ENCODE assay signal across 25 mouse cellular contexts in genomic region chr4:124015323-124015722, GRCm38 (mm10).
"Had no signal": no experiment of that assay in that cellular context is flagged by ENCODE, and none has a peak within 500 bp of the region (broad histone marks: within the 10 kb centered on the region; RNA-seq: fewer than 3 reads in every experiment).

No protein-coding gene starts in this region.

- H3K27ac ChIP-seq: kidney, postnatal 0 days; layer of hippocampus, adult 2 months; limb, embryonic 10.5 days; limb, embryonic 13.5 days; liver, embryonic 12.5 days; liver, embryonic 15.5 days; lung, embryonic 15.5 days; midbrain, embryonic 12.5 days; neural tube, embryonic 13.5 days; stomach, embryonic 15.5 days had no signal

- H3K27me3 ChIP-seq: limb, embryonic 13.5 days; liver, embryonic 12.5 days; liver, embryonic 15.5 days; lung, embryonic 15.5 days; midbrain, embryonic 12.5 days; stomach, embryonic 15.5 days had no signal

- H3K4me1 ChIP-seq: limb, embryonic 13.5 days; liver, embryonic 12.5 days; liver, embryonic 15.5 days; lung, embryonic 15.5 days; megakaryocyte, embryonic 14.5 days; neural tube, embryonic 13.5 days; stomach, embryonic 15.5 days had no signal

- ATAC-seq: intestine, postnatal 0 days; liver, embryonic 12.5 days had no signal

- H3K9ac ChIP-seq: limb, embryonic 13.5 days; liver, embryonic 12.5 days; liver, embryonic 15.5 days; lung, embryonic 15.5 days; midbrain, embryonic 12.5 days; neural tube, embryonic 13.5 days; stomach, embryonic 15.5 days had no signal

- H3K9me3 ChIP-seq: limb, embryonic 10.5 days; limb, embryonic 13.5 days; liver, embryonic 12.5 days; liver, embryonic 15.5 days; lung, embryonic 15.5 days; midbrain, embryonic 12.5 days; neural tube, embryonic 13.5 days; stomach, embryonic 15.5 days had no signal

- DNase-seq: kidney, adult 2 months; kidney, postnatal 25 days; layer of hippocampus, adult 9-11 months; liver; lung, adult 18-20 months; lung, postnatal 10 days; lung, postnatal 36 days; retina, postnatal 1 day; right cerebral cortex, postnatal 25 days; spleen, adult 18-20 months; thymus, adult 2 months; thymus, postnatal 25 days had no signal

- H3K4me3 ChIP-seq: layer of hippocampus, adult 2 months; limb, embryonic 10.5 days; limb, embryonic 13.5 days; liver, embryonic 12.5 days; liver, embryonic 15.5 days; lung, embryonic 15.5 days; megakaryocyte, embryonic 14.5 days; midbrain, embryonic 12.5 days; myocyte; neural tube, embryonic 13.5 days; stomach, embryonic 15.5 days had no signal

- H3K4me2 ChIP-seq: limb, embryonic 13.5 days; liver, embryonic 12.5 days; liver, embryonic 15.5 days; lung, embryonic 15.5 days; midbrain, embryonic 12.5 days; neural tube, embryonic 13.5 days; stomach, embryonic 15.5 days had no signal

- H3K36me3 ChIP-seq: limb, embryonic 10.5 days; limb, embryonic 13.5 days; liver, embryonic 12.5 days; liver, embryonic 15.5 days; lung, embryonic 15.5 days; midbrain, embryonic 12.5 days; neural tube, embryonic 13.5 days; stomach, embryonic 15.5 days had no signal
